Mouse (Mus musculus) ES-E14 (cell line): Measurements from ENCODE around the gene Actr6. TPM values are rescaled to one million over a fixed set of nuclear protein-coding genes. Genes with fewer than 3 reads are reported as not detected.

Source experiments
- DNase-seq: peaks from one replicate; pipeline ENCODE4 v3.0.0-alpha.2; 2013; ENCODE audit warnings: low read depth, low spot score
- H3K27ac ChIP-seq: 2 replicates; pipeline ENCODE4 v1.5.1; 2012; ENCODE audit warnings: low read depth, mild to moderate bottlenecking, low read length, moderate library complexity, mixed read lengths; ENCODE audit not compliant: poor library complexity, insufficient read depth, severe bottlenecking
- H3K36me3 ChIP-seq: 2 replicates; pipeline ENCODE4 v1.6.1; 2012; ENCODE audit warnings: mild to moderate bottlenecking, low read length, moderate library complexity, mixed read lengths; ENCODE audit not compliant: control insufficient read depth, poor library complexity, insufficient read depth, severe bottlenecking
- H3K4me1 ChIP-seq, 2 experiments: fragments of 150-350 bp in 1 of 2; sonication (generic) in 1 of 2; 2 replicates each; pipeline ENCODE4 v1.6.1; 2012; ENCODE audit warnings: low read length in 2 of 2, mild to moderate bottlenecking in 1 of 2, mixed read lengths in 1 of 2; ENCODE audit not compliant: control insufficient read depth in 2 of 2, insufficient read depth in 2 of 2, poor library complexity in 1 of 2
- H3K4me3 ChIP-seq, 2 experiments: fragments of 150-350 bp in 1 of 2; sonication (generic) in 1 of 2; 2 replicates each; pipeline ENCODE4 v1.5.1; 2012; ENCODE audit warnings: low read length in 2 of 2, low read depth in 1 of 2, mild to moderate bottlenecking in 1 of 2, mixed read lengths in 1 of 2; ENCODE audit not compliant: insufficient read depth in 1 of 2, poor library complexity in 1 of 2, severe bottlenecking in 1 of 2
- H3K9ac ChIP-seq: 2 replicates; pipeline ENCODE4 v1.6.1; 2012; ENCODE audit warnings: low read depth, mild to moderate bottlenecking, low read length, mixed read lengths; ENCODE audit not compliant: poor library complexity, insufficient read depth, severe bottlenecking
- H3K9me3 ChIP-seq: fragments of 150-350 bp; sonication (generic); 2 replicates; pipeline ENCODE4 v1.6.1; 2012; ENCODE audit warnings: low read depth, mild to moderate bottlenecking, low read length; ENCODE audit not compliant: control insufficient read depth, insufficient read depth
- CHD2 ChIP-seq: IDR thresholded peaks from 2 replicates; pipeline ENCODE4 v1.6.1; 2014; ENCODE audit warnings: mild to moderate bottlenecking, low read depth, low read length, inconsistent platforms
- HCFC1 ChIP-seq: IDR thresholded peaks from 2 replicates; pipeline ENCODE4 v1.6.1; 2012; ENCODE audit warnings: low read length, inconsistent platforms, borderline replicate concordance; ENCODE audit not compliant: insufficient read depth
- MAFK ChIP-seq: IDR thresholded peaks from 2 replicates; pipeline ENCODE4 v1.6.1; 2014; ENCODE audit warnings: mild to moderate bottlenecking, low read depth, low read length, inconsistent platforms; ENCODE audit not compliant: insufficient read depth
- ZC3H11A ChIP-seq: IDR thresholded peaks from 2 replicates; pipeline ENCODE4 v1.6.1; 2012; ENCODE audit warnings: low read depth, mild to moderate bottlenecking, inconsistent platforms, low read length, borderline replicate concordance
- ZNF384 ChIP-seq: IDR thresholded peaks from 2 replicates; pipeline ENCODE4 v1.6.1; 2012; ENCODE audit warnings: low read depth, low read length, inconsistent platforms
- in situ Hi-C, 2 experiments: fragments of 600-800 bp; cut with MboI; formaldehyde crosslinking; loops; one replicate each; pipeline ENCODE4 v1.15.1; 2025; ENCODE audit warnings: low sequenced_read_pairs in 2 of 2, inconsistent platforms in 1 of 2; ENCODE audit not compliant: unreplicated experiment in 2 of 2
- total RNA-seq: library from RNA; depleted of rRNA; stranded (reverse); fragments of 300-350 nt; gene quantifications from 2 replicates; pipeline ENCODE4 v1.2.3, GENCODE M21; 2012

Gene Actr6
- total RNA-seq, 1 experiment = 17.2 TPM

DNA sequence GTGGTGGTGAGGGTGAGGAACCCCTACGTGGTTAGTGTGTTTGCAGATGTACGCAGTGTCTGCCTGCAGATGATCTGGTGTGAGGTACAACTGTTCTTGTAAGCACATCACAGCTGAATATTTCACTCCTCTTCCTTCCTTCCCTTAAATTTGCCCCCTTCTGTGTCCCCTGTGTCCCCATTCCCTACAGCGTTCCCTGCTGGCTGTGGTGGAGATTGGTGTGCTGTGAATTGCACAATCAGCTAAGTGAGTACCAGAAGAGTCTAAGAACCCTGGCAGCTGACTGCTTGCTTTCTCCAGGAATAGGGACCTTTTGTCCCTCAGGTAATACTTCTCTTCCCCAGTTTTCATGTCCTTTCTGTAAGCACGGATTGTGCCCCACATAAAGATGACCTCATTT, 23.1 kb upstream of the Actr6 start:
- in situ Hi-C loops = no loop called here
- no peaks in the 10 kb centered on the region; the same call in 1 of the 2 replicates for H3K36me3 ChIP-seq

GRCm38 (mm10) chr10:89751069-89751468, 19.0 kb upstream of the Actr6 start:
- Histone ChIP-seq H3K4me3 (no peak overlapping the region), H3K9ac (no peak overlapping the region), H3K27ac (no peak overlapping the region), H3K36me3 (no peaks in the 10 kb centered on the region; the same call in 1 of the 2 replicates), H3K4me1 (peaks cover 0 to 3% of the 10 kb centered on the region in 2 experiments; a peak in 2 of 4 replicates), H3K9me3 (no peaks in the 10 kb centered on the region)
- TF ChIP-seq ZNF384 = no peak
- TF ChIP-seq MAFK = no peak
- no peak for TF ChIP-seq CHD2
- TF ChIP-seq ZC3H11A = no peak
- no peak for TF ChIP-seq HCFC1
- in situ Hi-C loops = no loop called here
- DNase-seq = no peak

More for the DNA sequence above, 23.1 kb upstream of the Actr6 start:
- H3K9me3 ChIP-seq = no peaks in the 10 kb centered on the region
- H3K4me3 ChIP-seq = no peak overlapping the region
- TF ChIP-seq ZNF384 = no peak
- no peak for TF ChIP-seq ZC3H11A
- no peak for TF ChIP-seq CHD2
- TF ChIP-seq HCFC1 = no peak
- no peak overlapping the region for H3K9ac ChIP-seq
- DNase-seq = no peak
- H3K27ac ChIP-seq = no peak overlapping the region
- no peaks in the 10 kb centered on the region for H3K4me1 ChIP-seq

DNA sequence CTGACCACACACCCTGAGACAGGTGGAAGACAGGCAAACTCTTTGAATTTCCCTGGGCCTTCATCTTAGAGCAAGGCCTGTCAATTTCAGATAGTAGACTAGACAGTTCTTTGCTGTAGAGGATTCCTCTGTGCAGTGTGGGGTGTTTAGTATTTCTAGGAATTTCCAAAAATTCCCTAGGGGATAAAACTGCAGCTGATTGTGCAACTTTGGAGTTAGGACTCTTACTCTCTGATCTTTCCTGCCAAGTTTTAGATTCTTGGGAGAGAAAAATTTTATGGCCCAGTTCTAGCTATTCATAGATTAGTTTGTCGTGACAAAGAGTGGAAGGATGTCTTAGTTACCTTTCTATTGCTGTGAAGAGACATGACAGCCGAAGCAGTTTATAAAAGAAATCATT, 16.5 kb upstream of the Actr6 start:
- TF ChIP-seq MAFK (no peak), CHD2 (no peak), ZC3H11A (no peak), ZNF384 (no peak), HCFC1 (no peak)
- no peaks in the 10 kb centered on the region for H3K9me3 ChIP-seq
- DNase-seq = no peak
- H3K4me3 ChIP-seq = no peak overlapping the region
- H3K36me3 ChIP-seq = no peaks in the 10 kb centered on the region
- H3K4me1 ChIP-seq = peaks cover 0 to 11% of the 10 kb centered on the region in 2 experiments; a peak in 2 of 4 replicates
- H3K27ac ChIP-seq = no peak overlapping the region
- in situ Hi-C loops = no loop called here
- no peak overlapping the region for H3K9ac ChIP-seq

- no peaks in the 10 kb centered on the region for H3K36me3 ChIP-seq
- no peak for DNase-seq
- no peak overlapping the region for H3K4me3 ChIP-seq
- in situ Hi-C loops = no loop called here
- TF ChIP-seq HCFC1 (no peak), MAFK (no peak), CHD2 (no peak), ZNF384 (no peak), ZC3H11A (no peak)
- H3K4me1 ChIP-seq = peaks cover 0 to 11% of the 10 kb centered on the region in 2 experiments; a peak in 2 of 4 replicates
- no peak overlapping the region for H3K9ac ChIP-seq
- no peak overlapping the region for H3K27ac ChIP-seq
- no peaks in the 10 kb centered on the region for H3K9me3 ChIP-seq
Measured at GRCm38 (mm10) chr10:89747911-89748310, 15.8 kb upstream of the Actr6 start.
